Mouse (Mus musculus) embryonic facial prominence, embryonic 14.5 days (tissue): Measurements from ENCODE around the gene Sowahc. TPM values are rescaled to one million over a fixed set of nuclear protein-coding genes. Genes with fewer than 3 reads are reported as not detected.

Experiments
- ATAC-seq: fragments of 200-750 bp; cut with Nextera tagmentation; 2 replicates; pipeline ENCODE4 v1.8.0; 2017; ENCODE audit warnings: low read depth, moderate number of reproducible peaks, moderate TSS enrichment
- DNase-seq: peaks from one replicate; pipeline ENCODE4 v3.0.0-alpha.2; 2015; ENCODE audit warnings: low spot score
- H3K27ac ChIP-seq: fragments of 300-500 bp; sonication (generic); replicated peaks from 2 replicates; pipeline ENCODE4 v1.5.1; 2014; ENCODE audit warnings: low read depth, mild to moderate bottlenecking, low read length, moderate library complexity
- H3K27me3 ChIP-seq: fragments of 300-500 bp; sonication (generic); replicated peaks from 2 replicates; pipeline ENCODE4 v1.6.1; 2014; ENCODE audit warnings: low read length; ENCODE audit not compliant: control insufficient read depth, insufficient read depth
- H3K36me3 ChIP-seq: fragments of 300-500 bp; sonication (generic); 2 replicates; pipeline ENCODE4 v1.6.1; 2014; ENCODE audit warnings: low read length, mixed read lengths; ENCODE audit not compliant: control insufficient read depth, insufficient read depth
- H3K4me1 ChIP-seq: fragments of 300-500 bp; sonication (generic); 2 replicates; pipeline ENCODE4 v1.6.1; 2014; ENCODE audit warnings: antibody characterized with exemption, low read length; ENCODE audit not compliant: control insufficient read depth, insufficient read depth
- H3K4me2 ChIP-seq: fragments of 300-500 bp; sonication (generic); 2 replicates; pipeline ENCODE4 v1.6.1; 2014; ENCODE audit warnings: low read depth, mild to moderate bottlenecking, low read length, moderate library complexity, mixed read lengths
- H3K4me3 ChIP-seq: fragments of 300-500 bp; sonication (generic); 2 replicates; pipeline ENCODE4 v1.5.1; 2014; ENCODE audit warnings: low read depth, mild to moderate bottlenecking, low read length
- H3K9ac ChIP-seq: fragments of 300-500 bp; sonication (generic); 2 replicates; pipeline ENCODE4 v1.6.1; 2014; ENCODE audit warnings: low read depth, mild to moderate bottlenecking, low read length, moderate library complexity, mixed read lengths
- H3K9me3 ChIP-seq: fragments of 300-500 bp; sonication (generic); 2 replicates; pipeline ENCODE4 v1.6.1; 2016; ENCODE audit warnings: low read length; ENCODE audit not compliant: control insufficient read depth
- WGBS: fragments of 180-500 bp; shearing (Covaris S2); extraction: QIAGEN DNeasy Blood & Tissue Kit; methylation state at CpG from one replicate; pipeline ENCODE4 v1.1.7; 2014; 5-methylcytosine and 5-hydroxymethylcytosine counted together
- polyA plus RNA-seq: library from polyadenylated mRNA; unstranded; fragments of >200 nt; fragmentation: Nextera tagmentation; extraction: Ambion mirVana; gene quantifications from 2 replicates; pipeline ENCODE4 v1.2.1, GENCODE M21; 2014

Gene Sowahc
- polyA plus RNA-seq, 1 experiment from 2014 or later = 9.1 TPM

DNA sequence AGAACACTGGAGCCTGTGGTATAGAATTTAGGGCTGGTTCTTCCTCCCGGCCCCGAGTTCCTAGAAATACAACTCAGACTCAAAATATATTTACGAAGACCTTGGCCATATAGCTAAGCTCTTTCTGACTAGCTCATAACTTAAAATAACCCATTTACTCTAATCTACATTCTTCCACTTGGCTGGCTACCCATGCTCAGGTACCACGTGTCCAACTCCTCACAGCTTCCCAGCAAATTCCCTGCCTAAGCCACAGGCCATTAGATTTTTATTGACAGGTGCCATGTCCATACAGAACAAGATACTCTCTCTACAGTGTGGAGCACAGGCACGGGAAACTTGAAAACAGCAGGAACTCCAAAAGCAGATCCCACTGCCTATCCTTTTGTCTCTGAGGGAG is 54.0 kb downstream of the Sowahc start:
- no peak for ATAC-seq
- H3K9ac ChIP-seq = no peak overlapping the region
- H3K27me3 ChIP-seq = no peaks in the 10 kb centered on the region
- H3K27ac ChIP-seq = no peak overlapping the region
- no peak for DNase-seq
- H3K4me2 ChIP-seq = no peak overlapping the region
- H3K4me3 ChIP-seq = no peak overlapping the region
- WGBS = 79% methylated on average over 5 of the region's 5 CpGs
- no peaks in the 10 kb centered on the region for H3K9me3 ChIP-seq
- no peaks in the 10 kb centered on the region for H3K4me1 ChIP-seq
- no peaks in the 10 kb centered on the region for H3K36me3 ChIP-seq

Other genes starting within 250 kb of the Sowahc start
- 40.5 and 47.1 TPM in 2 replicates for gene Sept10, start 106 bp upstream of the Sowahc start, polyA plus RNA-seq
- 120 and 121 TPM in 2 replicates for gene P4ha1, start 101.3 kb downstream of the Sowahc start, polyA plus RNA-seq
- 16.1 TPM in 1 of 2 replicates, not detected in the other for gene Gm10273, start 173.7 kb downstream of the Sowahc start, polyA plus RNA-seq
- gene Pla2g12b, start 181.7 kb downstream of the Sowahc start, polyA plus RNA-seq = not detected in 2 replicates
- gene Oit3, start 219.8 kb downstream of the Sowahc start, polyA plus RNA-seq = 0.64 and 0.70 TPM in 2 replicates